Mouse (Mus musculus): Measurements from ENCODE around the gene Zbtb20. TPM values are rescaled to one million over a fixed set of nuclear protein-coding genes. Genes with fewer than 3 reads are reported as not detected.

Zbtb20 gene
- polyA plus RNA-seq, 1 experiment from 2014 or later, result 23.5 TPM

DNA sequence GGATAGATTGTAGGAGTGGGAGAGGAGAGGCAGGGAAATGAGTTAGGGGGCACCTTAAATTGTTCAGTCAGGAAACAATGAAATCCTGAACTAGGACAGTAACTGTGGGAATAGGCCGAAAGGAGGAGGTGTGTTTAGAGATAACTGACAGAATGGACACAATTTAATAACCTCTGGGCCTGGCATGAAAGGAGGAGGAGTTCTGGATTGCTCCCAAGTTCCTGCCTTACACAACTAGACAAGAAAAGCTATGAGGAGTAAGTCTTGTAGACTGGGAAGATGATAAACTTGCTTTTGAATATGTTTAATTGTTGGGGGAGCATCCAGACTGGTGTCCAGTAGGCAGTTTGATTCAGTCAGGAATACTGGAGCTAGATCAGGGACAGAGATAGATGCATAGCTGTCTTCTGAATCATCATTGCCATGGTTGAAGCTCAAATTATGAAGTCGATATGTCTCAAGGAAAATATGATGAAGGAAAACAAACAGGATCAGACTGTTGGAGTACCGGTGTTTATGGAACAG is 494.9 kb downstream of the Zbtb20 start:
- no peak overlapping the region for H3K4me3 ChIP-seq (replicated peaks; ENCODE audit: low read length)
- H3K9me3 ChIP-seq (replicated peaks; ENCODE audit: control insufficient read depth, low read length), result no peaks in the 10 kb centered on the region
- no peak overlapping the region for H3K27ac ChIP-seq (ENCODE audit: low read length)
- H3K27me3 ChIP-seq (ENCODE audit: control insufficient read depth, insufficient read depth, low read length), result no peaks in the 10 kb centered on the region
- H3K9ac ChIP-seq (ENCODE audit: low read length), result no peak overlapping the region
- no peak for ATAC-seq (ENCODE audit: insufficient read depth, low FRiP score)
- H3K36me3 ChIP-seq (ENCODE audit: control insufficient read depth, insufficient read depth, low read length), result no peaks in the 10 kb centered on the region
- WGBS, result 78% methylated on average over 3 of the region's 3 CpGs
- H3K4me2 ChIP-seq (ENCODE audit: low read depth, low read length), result no peak overlapping the region
- no peaks in the 10 kb centered on the region for H3K4me1 ChIP-seq (ENCODE audit: control insufficient read depth, insufficient read depth, low read length)

GRCm38 (mm10) chr16:43376782-43377181 is 501.1 kb downstream of the Zbtb20 start:
- Histone ChIP-seq H3K27me3 (ENCODE audit: control insufficient read depth, insufficient read depth, low read length) (no peaks in the 10 kb centered on the region), H3K4me2 (ENCODE audit: low read depth, low read length) (no peak overlapping the region), H3K9ac (ENCODE audit: low read length) (no peak overlapping the region), H3K4me1 (ENCODE audit: control insufficient read depth, insufficient read depth, low read length) (no peaks in the 10 kb centered on the region), H3K36me3 (ENCODE audit: control insufficient read depth, insufficient read depth, low read length) (no peaks in the 10 kb centered on the region), H3K9me3 (replicated peaks; ENCODE audit: control insufficient read depth, low read length) (no peaks in the 10 kb centered on the region), H3K4me3 (replicated peaks; ENCODE audit: low read length) (no peak overlapping the region), H3K27ac (ENCODE audit: low read length) (no peak overlapping the region)
- WGBS, result 70% methylated on average over 6 of the region's 6 CpGs
- no peak for ATAC-seq (ENCODE audit: insufficient read depth, low FRiP score)

DNA sequence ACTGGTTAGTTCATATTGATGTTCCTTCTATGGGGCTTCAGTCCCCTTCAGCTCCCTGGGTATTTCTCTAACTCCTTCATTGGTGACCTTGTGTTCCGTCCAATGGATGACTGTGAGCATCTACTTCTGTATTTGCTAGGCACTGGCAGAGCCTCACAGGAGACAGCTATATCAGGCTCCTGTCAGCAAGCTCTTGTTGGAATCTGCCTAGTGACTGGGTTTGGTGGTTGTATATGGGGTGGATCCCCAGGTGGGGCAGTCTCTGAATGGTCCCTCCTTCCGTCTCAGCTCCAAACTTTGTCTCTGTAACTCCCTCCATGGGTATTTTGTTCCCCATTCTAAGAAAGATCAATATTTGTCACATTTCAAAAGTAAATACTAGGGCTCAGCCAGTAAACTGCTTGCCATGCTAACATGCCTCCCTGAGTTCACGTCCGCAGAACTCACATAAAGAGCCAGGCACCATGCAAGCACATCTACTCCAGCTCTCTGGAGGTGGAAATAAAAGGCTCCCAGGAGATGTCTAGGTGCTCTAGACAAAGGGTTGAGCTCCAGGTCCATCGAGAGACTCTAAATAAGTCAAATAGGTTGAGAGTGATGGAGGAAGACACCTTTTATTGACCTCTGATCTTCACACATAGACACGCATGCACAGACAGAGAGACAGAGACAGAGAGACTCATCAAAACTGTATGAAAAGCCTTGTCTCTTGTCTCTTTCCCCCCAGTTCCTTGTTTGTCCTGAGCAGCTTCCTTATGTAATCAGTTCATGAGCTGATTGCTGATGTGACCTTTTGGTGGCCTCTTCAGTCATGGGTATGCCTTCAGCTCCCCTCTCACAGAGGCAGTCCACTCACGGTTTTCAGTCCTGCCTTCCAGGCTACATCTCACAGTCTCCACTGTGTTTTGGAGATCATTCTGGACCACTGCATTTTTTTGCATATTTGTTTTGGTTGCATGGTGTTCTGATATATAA is 504.0 kb downstream of the Zbtb20 start:
- H3K4me3 ChIP-seq (replicated peaks; ENCODE audit: low read length), result no peak overlapping the region
- ATAC-seq (ENCODE audit: insufficient read depth, low FRiP score), result no peak
- no peak overlapping the region for H3K9ac ChIP-seq (ENCODE audit: low read length)
- H3K36me3 ChIP-seq (ENCODE audit: control insufficient read depth, insufficient read depth, low read length), result no peaks in the 10 kb centered on the region
- no peak overlapping the region for H3K27ac ChIP-seq (ENCODE audit: low read length)
- no peaks in the 10 kb centered on the region for H3K27me3 ChIP-seq (ENCODE audit: control insufficient read depth, insufficient read depth, low read length)
- no peaks in the 10 kb centered on the region for H3K4me1 ChIP-seq (ENCODE audit: control insufficient read depth, insufficient read depth, low read length)
- H3K4me2 ChIP-seq (ENCODE audit: low read depth, low read length), result no peak overlapping the region
- H3K9me3 ChIP-seq (replicated peaks; ENCODE audit: control insufficient read depth, low read length), result no peaks in the 10 kb centered on the region
- 74% methylated on average over 7 of the region's 7 CpGs for WGBS

DNA sequence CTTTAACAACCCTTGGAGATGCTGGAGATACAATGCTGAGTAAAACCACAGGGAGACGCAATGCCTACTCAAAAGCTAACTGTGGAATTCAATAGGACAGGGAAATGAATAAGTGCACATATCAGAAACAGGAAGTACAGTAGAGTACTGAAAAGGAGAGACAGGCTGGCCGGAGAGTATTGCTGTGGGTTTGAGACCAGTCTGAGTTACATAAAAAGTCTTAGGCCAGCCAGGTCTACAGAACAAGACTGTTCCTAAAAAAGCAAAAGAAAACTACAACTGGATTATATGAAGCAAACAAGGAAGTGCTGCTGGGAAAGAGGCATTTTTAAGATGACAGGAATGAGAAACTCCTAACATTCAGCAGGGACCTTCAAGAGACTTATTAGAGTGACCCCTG is 505.5 kb downstream of the Zbtb20 start:
- no peaks in the 10 kb centered on the region for H3K27me3 ChIP-seq (ENCODE audit: control insufficient read depth, insufficient read depth, low read length)

GRCm38 (mm10) chr16:43383149-43383740 is 507.6 kb downstream of the Zbtb20 start:
- Histone ChIP-seq H3K36me3 (ENCODE audit: control insufficient read depth, insufficient read depth, low read length) (no peaks in the 10 kb centered on the region), H3K9me3 (replicated peaks; ENCODE audit: control insufficient read depth, low read length) (no peaks in the 10 kb centered on the region), H3K4me1 (ENCODE audit: control insufficient read depth, insufficient read depth, low read length) (no peaks in the 10 kb centered on the region; the same call in 1 of the 2 replicates), H3K27ac (ENCODE audit: low read length) (no peak overlapping the region), H3K4me2 (ENCODE audit: low read depth, low read length) (no peak overlapping the region), H3K27me3 (ENCODE audit: control insufficient read depth, insufficient read depth, low read length) (no peaks in the 10 kb centered on the region), H3K4me3 (replicated peaks; ENCODE audit: low read length) (no peak overlapping the region), H3K9ac (ENCODE audit: low read length) (no peak overlapping the region)
- ATAC-seq (ENCODE audit: insufficient read depth, low FRiP score), result no peak
- WGBS, result 73% methylated on average over 7 of the region's 7 CpGs

More for the DNA sequence above, 505.5 kb downstream of the Zbtb20 start:
- Histone ChIP-seq H3K4me1 (ENCODE audit: control insufficient read depth, insufficient read depth, low read length) (no peaks in the 10 kb centered on the region; the same call in 1 of the 2 replicates), H3K9me3 (replicated peaks; ENCODE audit: control insufficient read depth, low read length) (no peaks in the 10 kb centered on the region), H3K4me2 (ENCODE audit: low read depth, low read length) (no peak overlapping the region), H3K27ac (ENCODE audit: low read length) (no peak overlapping the region), H3K36me3 (ENCODE audit: control insufficient read depth, insufficient read depth, low read length) (no peaks in the 10 kb centered on the region), H3K4me3 (replicated peaks; ENCODE audit: low read length) (no peak overlapping the region), H3K9ac (ENCODE audit: low read length) (no peak overlapping the region)
- 75% methylated on average over 2 of the region's 2 CpGs for WGBS
- no peak for ATAC-seq (ENCODE audit: insufficient read depth, low FRiP score)

- H3K4me1 ChIP-seq (ENCODE audit: control insufficient read depth, insufficient read depth, low read length), result no peaks in the 10 kb centered on the region; the same call in 1 of the 2 replicates
- no peak overlapping the region for H3K4me3 ChIP-seq (replicated peaks; ENCODE audit: low read length)
- H3K9me3 ChIP-seq (replicated peaks; ENCODE audit: control insufficient read depth, low read length), result no peaks in the 10 kb centered on the region
- WGBS, result 59% methylated on average over 4 of the region's 4 CpGs
- no peak for ATAC-seq (ENCODE audit: insufficient read depth, low FRiP score)
- H3K27ac ChIP-seq (ENCODE audit: low read length), result no peak overlapping the region
- no peak overlapping the region for H3K4me2 ChIP-seq (ENCODE audit: low read depth, low read length)
- no peak overlapping the region for H3K9ac ChIP-seq (ENCODE audit: low read length)
- no peaks in the 10 kb centered on the region for H3K27me3 ChIP-seq (ENCODE audit: control insufficient read depth, insufficient read depth, low read length)
- H3K36me3 ChIP-seq (ENCODE audit: control insufficient read depth, insufficient read depth, low read length), result no peaks in the 10 kb centered on the region
Observed at GRCm38 (mm10) chr16:43384953-43385619, 509.4 kb downstream of the Zbtb20 start.

DNA sequence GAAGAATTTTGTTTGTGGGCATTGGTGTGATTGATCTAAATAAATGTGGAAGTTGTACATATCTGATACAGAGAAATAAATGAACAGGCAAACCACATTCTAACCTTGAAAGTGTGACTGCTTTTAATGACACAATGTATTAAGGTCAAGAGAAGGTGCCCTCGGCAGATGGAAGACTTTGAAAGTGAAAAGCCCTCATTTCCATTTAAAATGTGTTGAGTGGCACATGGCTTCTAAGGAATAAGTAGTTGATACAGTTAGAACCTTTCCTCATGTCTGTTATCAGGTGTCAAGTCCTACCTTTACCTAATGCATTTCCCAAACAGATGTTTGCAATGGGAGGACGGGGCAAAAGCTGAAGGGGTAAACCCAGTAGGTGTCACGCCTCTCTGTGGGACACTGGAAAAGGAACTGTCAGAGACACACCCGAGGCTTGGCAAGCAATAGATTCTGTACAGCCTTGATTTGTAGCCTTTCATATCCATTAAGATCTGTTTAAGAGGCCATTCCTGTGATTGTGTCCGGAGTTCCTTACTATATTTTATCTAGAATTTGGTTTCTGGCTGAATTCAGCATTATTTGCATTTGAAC is 510.0 kb downstream of the Zbtb20 start:
- Histone ChIP-seq H3K4me1 (ENCODE audit: control insufficient read depth, insufficient read depth, low read length) (no peaks in the 10 kb centered on the region; the same call in 1 of the 2 replicates), H3K4me3 (replicated peaks; ENCODE audit: low read length) (no peak overlapping the region), H3K36me3 (ENCODE audit: control insufficient read depth, insufficient read depth, low read length) (no peaks in the 10 kb centered on the region), H3K9me3 (replicated peaks; ENCODE audit: control insufficient read depth, low read length) (no peaks in the 10 kb centered on the region), H3K27ac (ENCODE audit: low read length) (no peak overlapping the region), H3K4me2 (ENCODE audit: low read depth, low read length) (no peak overlapping the region), H3K9ac (ENCODE audit: low read length) (no peak overlapping the region), H3K27me3 (ENCODE audit: control insufficient read depth, insufficient read depth, low read length) (no peaks in the 10 kb centered on the region)
- ATAC-seq (ENCODE audit: insufficient read depth, low FRiP score), result no peak
- WGBS, result 52% methylated on average over 5 of the region's 5 CpGs

- H3K4me3 ChIP-seq (replicated peaks; ENCODE audit: low read length), result no peak overlapping the region
- no peak overlapping the region for H3K9ac ChIP-seq (ENCODE audit: low read length)
- no peak overlapping the region for H3K4me2 ChIP-seq (ENCODE audit: low read depth, low read length)
- H3K36me3 ChIP-seq (ENCODE audit: control insufficient read depth, insufficient read depth, low read length), result no peaks in the 10 kb centered on the region
- WGBS, result 52% methylated on average over 5 of the region's 5 CpGs
- no peak for ATAC-seq (ENCODE audit: insufficient read depth, low FRiP score)
- no peak overlapping the region for H3K27ac ChIP-seq (ENCODE audit: low read length)
- no peaks in the 10 kb centered on the region for H3K27me3 ChIP-seq (ENCODE audit: control insufficient read depth, insufficient read depth, low read length)
- H3K4me1 ChIP-seq (ENCODE audit: control insufficient read depth, insufficient read depth, low read length), result no peaks in the 10 kb centered on the region; the same call in 1 of the 2 replicates
- H3K9me3 ChIP-seq (replicated peaks; ENCODE audit: control insufficient read depth, low read length), result no peaks in the 10 kb centered on the region
Observed at GRCm38 (mm10) chr16:43386426-43386825, 510.7 kb downstream of the Zbtb20 start.

Measured in stomach, embryonic 16.5 days (tissue).